Mouse (Mus musculus) thymus, postnatal 14 days (tissue): Measurements from ENCODE around the gene Ankrd53.

ENCODE experiments used
- DNase-seq: peaks from one replicate; pipeline ENCODE4 v3.0.0; 2021

The Ankrd53 gene

GRCm38 (mm10) chr6:83762344-83762743 lies at the start of gene Ankrd53:
Gene Ankrd53 (plus strand): TSS chr6:83762644.
- DNase-seq: no peak

- DNase-seq: no peak
Measured at GRCm38 (mm10) chr6:83713271-83714136, 48.9 kb upstream of the Ankrd53 start.

DNA sequence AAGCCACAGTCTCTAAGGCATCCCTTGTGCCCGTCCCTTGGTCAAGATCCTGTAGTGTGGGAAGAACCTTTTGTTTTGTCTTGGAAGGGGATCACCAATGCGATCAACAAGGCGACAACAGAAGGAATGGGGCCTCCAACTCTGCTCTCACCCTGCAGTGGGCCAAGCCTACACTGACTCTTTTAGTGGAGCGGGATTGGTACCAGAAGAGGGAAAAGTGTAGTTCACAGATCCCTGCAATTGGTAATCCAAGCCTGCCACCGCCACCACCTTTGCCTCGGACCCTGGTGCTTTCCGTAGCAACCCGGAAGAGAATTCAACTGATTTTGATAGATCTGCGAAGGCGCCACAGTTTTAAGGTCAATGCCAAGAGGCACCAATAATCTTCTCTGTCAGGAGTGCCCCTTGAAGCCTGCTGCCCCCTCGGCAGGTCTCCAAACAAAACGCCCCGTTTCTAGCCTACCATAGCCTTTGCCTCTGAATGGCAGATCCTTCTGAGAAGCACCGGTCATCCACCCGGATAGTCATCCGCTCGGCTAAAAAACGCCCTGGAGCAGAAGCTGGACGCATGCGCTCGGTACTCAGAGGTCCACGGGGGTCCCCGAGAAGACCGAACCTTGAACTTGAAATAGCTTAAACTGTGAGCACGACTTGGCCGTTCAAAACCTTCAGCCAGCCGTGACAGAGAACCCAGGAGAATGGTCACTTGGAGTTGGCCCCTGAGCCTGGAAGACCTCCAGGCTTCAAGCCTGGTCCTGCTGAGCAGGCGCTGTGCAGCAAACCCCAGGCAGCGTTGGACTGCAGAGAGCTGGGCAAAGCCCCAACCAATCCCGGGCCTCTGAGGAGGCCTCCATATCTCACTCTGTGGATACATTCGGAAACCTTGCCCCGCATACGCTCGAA lies 48.0 kb upstream of the Ankrd53 start:
- no peak for DNase-seq

- DNase-seq: no peak
Measured at GRCm38 (mm10) chr6:83715461-83716196, 46.8 kb upstream of the Ankrd53 start.

DNA sequence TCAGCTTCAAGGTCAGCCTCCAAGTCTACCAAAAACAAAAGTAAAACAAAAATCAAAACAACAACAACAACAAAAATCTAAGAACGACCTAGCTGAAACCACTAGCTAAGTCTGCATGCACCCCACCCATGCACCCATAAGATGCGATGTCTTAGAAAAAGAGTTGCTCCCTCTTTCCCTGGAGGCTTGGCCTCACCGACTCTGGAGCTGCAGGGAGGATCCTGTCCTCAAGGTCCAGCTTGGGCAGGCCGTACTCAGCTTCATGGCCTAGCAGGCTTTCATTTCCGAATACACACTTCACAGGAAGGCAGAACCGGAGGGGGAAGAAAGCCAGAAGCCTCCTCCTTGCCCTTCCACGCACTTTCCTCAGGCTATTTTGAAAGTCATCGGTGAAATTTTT lies 45.4 kb upstream of the Ankrd53 start:
- no peak for DNase-seq

GRCm38 (mm10) chr6:83722526-83722925 lies 39.9 kb upstream of the Ankrd53 start:
- DNase-seq: no peak

- no peak for DNase-seq
Measured at GRCm38 (mm10) chr6:83727178-83727577, 35.3 kb upstream of the Ankrd53 start.

- peak; percentile 56 for DNase-seq
Measured at GRCm38 (mm10) chr6:83728488-83728887, 34.0 kb upstream of the Ankrd53 start.

GRCm38 (mm10) chr6:83729350-83729970 lies 33.0 kb upstream of the Ankrd53 start:
- DNase-seq: no peak

DNA sequence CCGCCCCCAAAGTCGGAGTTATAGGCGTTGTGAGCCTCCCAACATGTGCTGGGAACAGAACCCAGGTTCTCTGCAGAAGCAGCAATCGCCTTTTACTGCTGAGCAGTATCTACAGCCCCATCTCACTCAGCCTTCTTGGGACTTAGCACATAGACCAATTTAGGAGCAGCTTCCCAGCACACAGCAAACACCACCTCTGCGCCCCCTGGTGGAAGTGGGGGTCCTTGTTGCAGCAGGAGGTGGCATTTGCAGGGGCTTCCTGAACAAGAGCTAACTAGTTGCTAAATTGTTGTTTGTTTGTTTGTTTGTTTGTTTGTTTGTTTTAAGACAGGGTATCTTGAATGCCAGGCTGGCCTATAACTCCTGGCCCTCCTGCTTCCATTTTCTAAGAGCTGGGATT lies 31.3 kb upstream of the Ankrd53 start:
- DNase-seq: peak; percentile 82

- DNase-seq: peak; percentile 29
Measured at GRCm38 (mm10) chr6:83737311-83737710, 25.1 kb upstream of the Ankrd53 start.

DNA sequence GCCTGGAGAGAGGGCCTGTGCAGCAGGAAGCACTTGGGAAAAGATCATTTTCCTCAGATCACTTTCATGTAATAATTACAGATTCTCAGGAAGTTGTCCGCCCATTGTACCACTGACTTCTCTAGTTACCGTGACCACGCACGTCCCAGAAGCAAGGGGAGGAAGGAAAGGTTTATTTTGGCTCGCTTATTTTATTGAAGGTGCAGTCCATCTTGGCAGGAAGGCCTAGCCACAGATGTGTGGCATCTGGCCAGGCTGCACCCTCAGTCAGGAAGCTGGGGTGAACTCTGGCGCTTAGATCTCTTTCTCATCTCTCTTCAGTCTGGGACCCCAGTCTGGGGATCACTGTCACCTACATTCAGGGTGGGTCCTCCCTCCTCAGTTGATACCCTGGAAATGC lies 23.8 kb upstream of the Ankrd53 start:
- DNase-seq: no peak

DNA sequence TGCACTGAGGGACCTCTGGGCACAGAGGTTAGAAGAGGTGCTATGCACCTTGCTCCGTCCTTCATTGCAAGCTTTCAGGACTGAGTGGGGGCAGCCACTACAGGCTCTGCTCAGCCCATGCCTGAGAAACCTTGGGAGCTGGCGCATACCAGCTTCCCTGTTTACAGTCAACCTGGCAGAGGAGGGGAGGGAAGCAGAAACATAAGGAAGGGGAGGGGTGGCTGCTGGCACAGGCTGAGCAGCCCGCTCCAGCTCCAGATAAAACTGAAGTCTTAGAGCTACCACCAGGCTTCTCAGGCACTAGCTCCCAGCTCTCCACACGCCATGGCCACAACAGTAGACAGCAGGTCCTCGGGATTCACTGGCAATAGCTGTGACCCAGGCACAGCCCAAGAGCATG lies 19.7 kb upstream of the Ankrd53 start, which contains the start of gene Atp6v1b1:
Gene Atp6v1b1 (plus strand): TSS at position 230 of the 400 bp plus-strand sequence.
- DNase-seq: no peak

DNA sequence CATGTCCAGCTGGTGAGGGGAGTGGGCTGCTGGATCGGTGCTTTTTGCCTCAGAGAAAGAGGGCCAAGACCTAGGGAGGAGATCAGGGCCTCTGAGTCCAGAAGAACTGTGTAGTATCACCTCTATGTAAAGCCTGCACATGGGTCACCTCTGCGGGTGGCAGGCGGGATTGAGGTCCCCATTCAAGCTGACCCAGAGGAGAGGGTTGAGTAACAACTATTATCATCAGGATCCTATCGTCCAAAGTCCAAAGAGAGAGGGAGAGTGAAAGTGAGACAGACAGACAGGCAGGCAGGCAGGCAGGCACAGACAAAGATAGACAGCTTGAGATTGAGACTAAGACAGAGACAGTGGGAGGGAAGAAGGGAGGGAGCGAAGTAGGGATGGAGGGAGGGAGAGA lies 19.2 kb upstream of the Ankrd53 start:
- no peak for DNase-seq

DNA sequence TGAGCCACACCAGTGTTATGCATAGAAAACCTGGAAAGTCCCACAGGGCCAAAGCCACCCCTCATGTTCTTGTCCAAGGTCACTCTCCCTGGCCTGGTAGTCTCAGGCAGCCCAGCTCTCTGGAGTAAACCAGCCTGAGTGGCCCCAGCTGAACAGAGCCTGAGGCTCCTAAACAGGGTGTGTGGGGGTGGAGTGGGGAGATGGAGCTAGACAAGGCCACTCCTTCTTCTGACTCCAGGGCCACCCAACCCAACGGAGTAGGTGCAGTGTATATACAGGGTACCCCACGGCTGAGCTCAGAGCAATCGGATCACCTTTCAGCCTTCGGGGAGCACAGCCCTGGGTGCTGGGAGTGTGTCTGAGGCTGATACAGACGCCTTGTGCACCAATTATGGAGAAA lies 18.3 kb upstream of the Ankrd53 start:
- no peak for DNase-seq

GRCm38 (mm10) chr6:83744557-83744956 lies 17.9 kb upstream of the Ankrd53 start:
- no peak for DNase-seq

- no peak for DNase-seq
Measured at GRCm38 (mm10) chr6:83745466-83745865, 17.0 kb upstream of the Ankrd53 start.

GRCm38 (mm10) chr6:83749286-83749685 lies 13.2 kb upstream of the Ankrd53 start:
- DNase-seq: no peak

DNA sequence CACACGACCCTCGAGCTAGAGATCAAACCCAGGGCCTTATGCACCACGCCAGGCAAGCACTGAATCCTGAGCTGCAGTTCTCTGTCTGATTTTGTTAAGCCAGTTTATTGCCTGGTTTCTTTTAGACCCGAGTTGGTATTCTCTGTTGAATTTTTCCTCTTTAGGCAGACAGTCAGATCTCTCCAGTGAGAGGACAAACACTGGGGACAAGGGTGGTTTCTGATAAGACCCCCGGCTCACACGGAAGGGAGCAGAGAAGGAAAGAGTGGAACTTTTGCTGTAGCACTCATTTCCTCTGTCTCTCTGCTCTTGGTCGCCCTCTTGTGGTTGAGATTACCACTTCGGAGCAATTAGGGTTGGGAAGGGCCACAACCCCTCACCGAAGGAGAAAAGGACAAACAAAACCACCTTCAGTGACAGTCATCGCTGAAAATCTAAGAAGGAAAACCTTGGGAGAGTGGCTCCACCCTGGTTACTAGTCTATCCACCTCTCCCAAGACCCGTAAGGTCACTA lies 12.2 kb upstream of the Ankrd53 start:
- peak; percentile 71 for DNase-seq

DNA sequence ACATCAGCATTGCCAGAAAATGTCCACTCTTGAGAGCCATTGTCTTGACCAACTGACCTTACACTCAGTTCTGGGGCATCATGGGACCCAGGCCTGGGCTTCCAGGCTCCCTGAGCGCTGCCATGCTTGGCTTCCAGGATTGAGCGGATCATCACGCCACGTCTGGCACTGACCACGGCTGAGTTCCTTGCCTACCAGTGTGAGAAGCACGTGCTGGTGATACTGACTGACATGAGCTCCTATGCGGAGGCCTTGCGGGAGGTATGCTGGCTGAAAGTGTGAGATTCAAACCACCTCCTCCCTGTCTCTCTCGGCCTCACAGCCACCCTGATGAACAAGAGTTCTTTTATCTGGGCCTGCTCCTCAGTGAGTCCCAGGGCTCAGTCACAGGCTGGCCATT lies 6.4 kb upstream of the Ankrd53 start:
- DNase-seq: no peak

DNA sequence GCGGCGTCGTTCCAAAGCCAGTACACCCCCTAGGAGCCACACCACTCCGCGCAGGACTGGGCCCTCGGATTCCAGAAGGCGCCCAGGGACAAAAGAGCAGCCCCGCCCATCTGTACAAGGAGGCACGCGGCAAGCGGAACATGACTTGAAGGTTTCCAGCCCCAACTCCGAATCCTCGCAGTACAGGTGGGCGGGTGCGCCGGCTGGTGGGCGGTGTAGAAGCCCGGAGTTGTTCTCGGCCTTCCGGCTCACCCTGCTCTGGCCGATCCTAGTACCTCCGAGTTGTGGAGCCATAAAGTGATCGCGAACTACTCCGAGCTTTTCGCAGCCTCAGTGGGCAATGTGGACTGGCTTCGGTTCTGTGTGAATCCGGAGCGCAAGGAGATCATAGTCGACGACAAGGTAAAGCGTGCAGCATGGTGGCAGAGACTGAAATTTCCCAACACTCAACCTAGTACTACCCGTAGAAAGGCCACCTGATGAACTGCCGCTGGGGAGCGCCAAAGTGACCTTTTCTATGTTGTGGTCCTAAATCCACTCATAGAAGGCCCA lies 512 bp downstream of the Ankrd53 start:
- peak; percentile 57 for DNase-seq

DNA sequence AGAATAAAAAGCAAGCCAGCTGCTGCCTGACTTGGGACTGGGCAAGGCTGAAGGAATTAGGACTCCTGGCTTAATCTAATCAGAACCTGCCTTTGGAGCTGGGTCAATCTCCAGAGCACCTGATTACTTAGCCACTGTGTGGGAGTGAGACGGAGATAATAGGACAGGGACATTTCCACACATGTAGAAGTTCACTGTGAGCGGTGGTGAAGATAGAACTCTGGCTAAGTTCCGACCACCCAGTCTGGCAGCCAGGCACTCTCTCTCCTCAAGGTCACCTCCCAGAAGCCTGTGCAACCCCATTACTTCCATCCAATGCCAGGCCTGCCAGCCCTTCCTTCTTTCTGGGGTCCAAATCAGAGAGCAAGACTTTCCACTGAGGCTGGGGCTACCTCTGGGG lies 4.5 kb downstream of the Ankrd53 start:
- no peak for DNase-seq
